Mouse (Mus musculus) CH12.LX (cell line): ENCODE measurements around the gene Usp49.

Experiments
- CTCF ChIP-seq, 2 experiments: IDR thresholded peaks in 1 of 2; conservative IDR thresholded peaks in 1 of 2; 2 replicates each; pipeline ENCODE4 v1.5.1; 2011 to 2012; ENCODE audit warnings: low read depth in 2 of 2, low read length in 2 of 2, improper control_type of control experiment in 1 of 2, inconsistent platforms in 1 of 2, mild to moderate bottlenecking in 1 of 2, moderate library complexity in 1 of 2
- E2F4 ChIP-seq: IDR thresholded peaks from 2 replicates; pipeline ENCODE4 v1.6.1; 2011; ENCODE audit warnings: low read depth, low read length, improper control_type of control experiment; ENCODE audit not compliant: insufficient replicate concordance
- ELF1 ChIP-seq: IDR thresholded peaks from 2 replicates; pipeline ENCODE4 v1.6.1; 2014; ENCODE audit warnings: low read depth, mild to moderate bottlenecking, inconsistent platforms, low read length, improper control_type of control experiment
- EP300 ChIP-seq: IDR thresholded peaks from 2 replicates; pipeline ENCODE4 v1.6.1; 2011; ENCODE audit warnings: low read length, improper control_type of control experiment
- GABPA ChIP-seq: IDR thresholded peaks from 2 replicates; pipeline ENCODE4 v1.6.1; 2012; ENCODE audit warnings: low read depth, low read length, improper control_type of control experiment, inconsistent platforms; ENCODE audit not compliant: insufficient replicate concordance
- MAX ChIP-seq: IDR thresholded peaks from 2 replicates; pipeline ENCODE4 v1.6.1; 2011; ENCODE audit warnings: low read length, improper control_type of control experiment
- MEF2A ChIP-seq: IDR thresholded peaks from 2 replicates; pipeline ENCODE4 v1.6.1; 2014; ENCODE audit warnings: low read depth, mild to moderate bottlenecking, inconsistent platforms, low read length, improper control_type of control experiment, borderline replicate concordance
- MYC ChIP-seq: IDR thresholded peaks from 2 replicates; pipeline ENCODE4 v1.6.1; 2011; ENCODE audit warnings: low read depth, mild to moderate bottlenecking, improper control_type of control experiment, low read length
- NELFE ChIP-seq: IDR thresholded peaks from 2 replicates; pipeline ENCODE4 v1.6.1; 2011; ENCODE audit warnings: low read depth, low read length, improper control_type of control experiment
- POLR2A ChIP-seq: IDR thresholded peaks from 2 replicates; pipeline ENCODE4 v1.6.1; 2011; ENCODE audit warnings: low read depth, mild to moderate bottlenecking, improper control_type of control experiment, low read length
- RCOR1 ChIP-seq: conservative IDR thresholded peaks from 2 replicates; pipeline ENCODE4 v1.6.1; 2012; ENCODE audit warnings: low read depth, mild to moderate bottlenecking, inconsistent platforms, low read length, improper control_type of control experiment
- USF1 ChIP-seq: IDR thresholded peaks from 2 replicates; pipeline ENCODE4 v1.6.1; 2014; ENCODE audit warnings: low read depth, mild to moderate bottlenecking, inconsistent platforms, low read length, improper control_type of control experiment
- ZMIZ1 ChIP-seq: IDR thresholded peaks from 2 replicates; pipeline ENCODE4 v1.6.1; 2012; ENCODE audit warnings: low read depth, mild to moderate bottlenecking, inconsistent platforms, low read length, improper control_type of control experiment

DNA sequence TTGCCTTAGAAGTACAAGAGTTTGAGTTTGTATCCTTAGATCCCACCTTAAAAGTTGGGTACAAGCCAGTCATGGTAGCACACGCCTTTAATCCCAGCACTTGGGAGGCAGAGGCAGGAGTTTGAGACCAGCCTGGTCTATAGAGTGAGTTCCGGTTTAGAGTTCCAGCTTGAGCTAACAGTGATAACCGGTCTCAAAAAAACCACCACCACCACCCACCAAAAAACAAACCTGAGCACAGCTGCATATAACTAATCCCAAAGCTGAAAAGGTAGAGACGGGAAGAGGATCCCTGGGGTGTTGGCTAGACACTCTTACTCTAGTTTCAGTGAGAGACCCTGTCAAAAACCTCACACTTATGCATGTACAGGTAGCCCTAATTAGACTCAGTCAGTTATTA, 13.8 kb upstream of the Usp49 start:
- TF ChIP-seq POLR2A (no peak), CTCF (conservative IDR thresholded peaks at IDR 0.05 in 1 of 2, IDR thresholded peaks at IDR 0.05 in 1 of 2; ENCODE audit: low read depth in 2 of 2, low read length in 2 of 2) (no peak), MAX (no peak), EP300 (no peak), MYC (no peak), E2F4 (no peak), USF1 (no peak), NELFE (no peak), RCOR1 (no peak), MEF2A (no peak), GABPA (no peak), ELF1 (no peak), ZMIZ1 (no peak)
